Mouse (Mus musculus): Measurements from ENCODE around the gene Pde7b. TPM values are rescaled to one million over a fixed set of nuclear protein-coding genes. Genes with fewer than 3 reads are reported as not detected.

Gene Pde7b
- total and polyA plus RNA-seq, 3 experiments: 11.7 to 57.0 (median 53.1) TPM

GRCm38 (mm10) chr10:20739801-20740200, 14.9 kb upstream of the Pde7b start:
- WGBS: 56% methylated on average over 3 of the region's 3 CpGs
- Histone ChIP-seq H3K27me3 (ENCODE audit: control insufficient read depth, insufficient read depth, low read length) (no peaks in the 10 kb centered on the region), H3K36me3 (ENCODE audit: control insufficient read depth, insufficient read depth, low read length) (no peaks in the 10 kb centered on the region; the same call in 1 of the 2 replicates), H3K4me1 (ENCODE audit: control insufficient read depth, insufficient read depth, low read length) (no peaks in the 10 kb centered on the region), H3K79me2 (replicated peaks; ENCODE audit: control insufficient read depth, insufficient read depth, low read length) (no peaks in the 10 kb centered on the region), H3K27ac (no peak overlapping the region; the same call in 1 of the 2 replicates), H3K4me3 (no peak overlapping the region), H3K9ac (ENCODE audit: low read depth, low read length) (no peak overlapping the region)
- no peak for DNase-seq
- TF ChIP-seq EP300 (IDR thresholded peaks at IDR 0.05; ENCODE audit: insufficient read depth, low read depth, low read length) (no peak), POLR2A (IDR thresholded peaks at IDR 0.05; ENCODE audit: insufficient read depth, low read depth, low read length) (no peak), CTCF (IDR thresholded peaks at IDR 0.05) (no peak)
- intact Hi-C loops (cut with DNase I): no loop called here

- no peak for TF ChIP-seq EP300 (IDR thresholded peaks at IDR 0.05; ENCODE audit: insufficient read depth, low read depth, low read length)
- TF ChIP-seq CTCF (IDR thresholded peaks at IDR 0.05): no peak
- no peak for TF ChIP-seq POLR2A (IDR thresholded peaks at IDR 0.05; ENCODE audit: insufficient read depth, low read depth, low read length)
- H3K9ac ChIP-seq (ENCODE audit: low read depth, low read length): no peak overlapping the region
- H3K4me3 ChIP-seq: no peak overlapping the region
- no peaks in the 10 kb centered on the region; the same call in 1 of the 2 replicates for H3K36me3 ChIP-seq (ENCODE audit: control insufficient read depth, insufficient read depth, low read length)
- no peaks in the 10 kb centered on the region for H3K27me3 ChIP-seq (ENCODE audit: control insufficient read depth, insufficient read depth, low read length)
- DNase-seq: no peak
- intact Hi-C loops (cut with DNase I): no loop called here
- WGBS: 63% methylated on average over 4 of the region's 4 CpGs
- H3K27ac ChIP-seq: no peak overlapping the region
- H3K4me1 ChIP-seq (ENCODE audit: control insufficient read depth, insufficient read depth, low read length): no peaks in the 10 kb centered on the region
- H3K79me2 ChIP-seq (replicated peaks; ENCODE audit: control insufficient read depth, insufficient read depth, low read length): no peaks in the 10 kb centered on the region
These were observed 12.3 kb upstream of the Pde7b start for GRCm38 (mm10) chr10:20737146-20737545.

GRCm38 (mm10) chr10:20735775-20736449, 11.0 kb upstream of the Pde7b start:
- intact Hi-C loops (cut with DNase I): no loop called here

GRCm38 (mm10) chr10:20733576-20733975, 8.7 kb upstream of the Pde7b start:
- no peak for DNase-seq
- TF ChIP-seq EP300 (IDR thresholded peaks at IDR 0.05; ENCODE audit: insufficient read depth, low read depth, low read length): no peak
- no peak for TF ChIP-seq CTCF (IDR thresholded peaks at IDR 0.05)
- no peak for TF ChIP-seq POLR2A (IDR thresholded peaks at IDR 0.05; ENCODE audit: insufficient read depth, low read depth, low read length)
- WGBS: 63% methylated on average over 5 of the region's 5 CpGs
- Histone ChIP-seq H3K27me3 (ENCODE audit: control insufficient read depth, insufficient read depth, low read length) (no peaks in the 10 kb centered on the region), H3K4me3 (no peak overlapping the region), H3K9ac (ENCODE audit: low read depth, low read length) (no peak overlapping the region), H3K4me1 (ENCODE audit: control insufficient read depth, insufficient read depth, low read length) (no peaks in the 10 kb centered on the region), H3K79me2 (replicated peaks; ENCODE audit: control insufficient read depth, insufficient read depth, low read length) (no peaks in the 10 kb centered on the region), H3K36me3 (ENCODE audit: control insufficient read depth, insufficient read depth, low read length) (no peaks in the 10 kb centered on the region), H3K27ac (no peak overlapping the region)
- intact Hi-C loops (cut with DNase I): no loop called here

More at GRCm38 (mm10) chr10:20735775-20736449, 11.0 kb upstream of the Pde7b start:
- Histone ChIP-seq H3K27me3 (ENCODE audit: control insufficient read depth, insufficient read depth, low read length) (no peaks in the 10 kb centered on the region), H3K9ac (ENCODE audit: low read depth, low read length) (no peak overlapping the region), H3K27ac (no peak overlapping the region), H3K4me1 (ENCODE audit: control insufficient read depth, insufficient read depth, low read length) (no peaks in the 10 kb centered on the region), H3K36me3 (ENCODE audit: control insufficient read depth, insufficient read depth, low read length) (no peaks in the 10 kb centered on the region; the same call in 1 of the 2 replicates), H3K79me2 (replicated peaks; ENCODE audit: control insufficient read depth, insufficient read depth, low read length) (no peaks in the 10 kb centered on the region), H3K4me3 (no peak overlapping the region)
- WGBS: 69% methylated on average over 3 of the region's 3 CpGs
- TF ChIP-seq POLR2A (IDR thresholded peaks at IDR 0.05; ENCODE audit: insufficient read depth, low read depth, low read length) (no peak), EP300 (IDR thresholded peaks at IDR 0.05; ENCODE audit: insufficient read depth, low read depth, low read length) (no peak), CTCF (IDR thresholded peaks at IDR 0.05) (no peak)
- DNase-seq: no peak

DNA sequence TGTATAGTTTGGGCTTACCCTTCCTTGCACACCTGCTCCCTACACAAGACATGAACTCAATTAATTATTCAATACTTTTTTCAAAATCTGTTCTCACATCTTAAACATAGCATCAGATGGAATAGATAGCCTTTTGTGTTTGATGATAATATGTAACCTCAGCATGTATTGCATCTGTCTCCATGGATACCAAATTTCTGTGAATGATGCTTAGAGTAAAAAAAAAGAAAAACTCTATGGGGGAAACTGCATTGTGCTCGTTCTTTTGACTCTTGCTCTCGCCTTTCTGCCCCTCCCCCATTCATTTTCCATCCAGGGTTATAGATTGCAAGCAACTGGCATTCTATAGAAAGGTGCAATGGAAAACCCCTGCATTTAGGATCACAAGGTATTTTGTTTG, 7.3 kb upstream of the Pde7b start:
- no peak overlapping the region for H3K4me3 ChIP-seq
- H3K27me3 ChIP-seq (ENCODE audit: control insufficient read depth, insufficient read depth, low read length): no peaks in the 10 kb centered on the region
- H3K9ac ChIP-seq (ENCODE audit: low read depth, low read length): no peak overlapping the region
- no peaks in the 10 kb centered on the region for H3K79me2 ChIP-seq (replicated peaks; ENCODE audit: control insufficient read depth, insufficient read depth, low read length)
- no peak for DNase-seq
- intact Hi-C loops (cut with DNase I): no loop called here
- H3K27ac ChIP-seq: no peak overlapping the region
- no peak for TF ChIP-seq EP300 (IDR thresholded peaks at IDR 0.05; ENCODE audit: insufficient read depth, low read depth, low read length)
- TF ChIP-seq CTCF (IDR thresholded peaks at IDR 0.05): no peak
- no peak for TF ChIP-seq POLR2A (IDR thresholded peaks at IDR 0.05; ENCODE audit: insufficient read depth, low read depth, low read length)
- no peaks in the 10 kb centered on the region for H3K4me1 ChIP-seq (ENCODE audit: control insufficient read depth, insufficient read depth, low read length)
- 80% methylated on average over 2 of the region's 2 CpGs for WGBS
- no peaks in the 10 kb centered on the region for H3K36me3 ChIP-seq (ENCODE audit: control insufficient read depth, insufficient read depth, low read length)

DNA sequence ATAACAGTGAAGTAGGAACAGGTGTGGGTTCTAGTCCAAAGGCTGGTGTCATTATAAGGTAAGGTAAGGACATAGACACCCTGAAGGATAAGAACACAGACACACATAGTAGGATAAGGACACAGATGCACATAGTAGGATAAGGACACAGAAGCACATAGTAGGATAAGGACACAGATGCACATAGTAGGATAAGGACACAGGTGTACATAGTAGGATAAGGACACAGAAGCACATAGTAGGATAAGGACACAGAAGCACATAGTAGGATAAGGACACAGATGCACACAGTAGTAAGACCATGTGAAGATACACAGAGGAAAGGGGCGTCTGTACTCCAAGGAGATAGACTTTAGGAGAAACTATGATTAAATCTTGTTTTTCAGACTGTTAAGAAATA, 5.2 kb upstream of the Pde7b start:
- Histone ChIP-seq H3K27me3 (ENCODE audit: control insufficient read depth, insufficient read depth, low read length) (no peaks in the 10 kb centered on the region), H3K27ac (no peak overlapping the region), H3K79me2 (replicated peaks; ENCODE audit: control insufficient read depth, insufficient read depth, low read length) (no peaks in the 10 kb centered on the region), H3K9ac (ENCODE audit: low read depth, low read length) (no peak overlapping the region), H3K4me3 (no peak overlapping the region), H3K4me1 (ENCODE audit: control insufficient read depth, insufficient read depth, low read length) (peaks cover 1% of the 10 kb centered on the region; the same call in 1 of the 2 replicates), H3K36me3 (ENCODE audit: control insufficient read depth, insufficient read depth, low read length) (no peaks in the 10 kb centered on the region)
- 97% methylated on average over 1 of the region's 1 CpGs for WGBS
- intact Hi-C loops (cut with DNase I): no loop called here
- DNase-seq: no peak
- no peak for TF ChIP-seq CTCF (IDR thresholded peaks at IDR 0.05)
- no peak for TF ChIP-seq POLR2A (IDR thresholded peaks at IDR 0.05; ENCODE audit: insufficient read depth, low read depth, low read length)
- no peak for TF ChIP-seq EP300 (IDR thresholded peaks at IDR 0.05; ENCODE audit: insufficient read depth, low read depth, low read length)
